Mouse (Mus musculus): ENCODE data around the gene Hdgfl3. TPM values are rescaled to one million over a fixed set of nuclear protein-coding genes. Genes with fewer than 3 reads are reported as not detected.

Hdgfl3 gene
- polyA plus RNA-seq, 1 experiment from 2014 or later, result 0.39 TPM

DNA sequence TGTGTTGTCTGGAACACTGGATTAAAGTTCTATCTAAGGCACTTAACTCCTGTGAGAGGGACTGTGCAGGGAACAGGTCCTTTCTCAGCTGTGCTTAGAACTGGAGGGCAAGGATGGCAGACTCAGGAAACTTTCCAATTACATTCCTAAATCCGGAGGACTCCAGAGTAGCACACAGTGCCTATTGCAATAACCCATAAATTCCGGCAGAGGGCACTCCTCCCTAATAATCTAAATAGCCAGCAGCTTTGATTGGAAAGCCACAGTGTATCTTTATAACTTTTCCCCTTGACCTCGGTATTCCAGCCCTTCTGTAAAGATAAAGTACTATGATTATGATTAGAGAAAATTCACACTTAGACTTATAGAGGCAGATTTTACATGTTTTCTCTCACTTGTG lies 25.4 kb upstream of the Hdgfl3 start:
- Histone ChIP-seq H3K4me2 (ENCODE audit: low read depth, low read length) (no peak overlapping the region), H3K36me3 (ENCODE audit: control insufficient read depth, insufficient read depth) (no peaks in the 10 kb centered on the region), H3K4me3 (ENCODE audit: low read depth, low read length) (no peak overlapping the region), H3K4me1 (ENCODE audit: control insufficient read depth, low read depth, low read length) (no peaks in the 10 kb centered on the region), H3K27me3 (ENCODE audit: control insufficient read depth, insufficient read depth, low read depth, low read length) (no peaks in the 10 kb centered on the region; the same call in 1 of the 2 replicates), H3K9me3 (replicated peaks; ENCODE audit: control insufficient read depth, low read length) (no peaks in the 10 kb centered on the region), H3K27ac (ENCODE audit: low read length) (no peak overlapping the region), H3K9ac (ENCODE audit: low read depth, low read length) (no peak overlapping the region)
- no peak for ATAC-seq (ENCODE audit: low read depth)
- WGBS (ENCODE audit: insufficient replicate concordance), result 5% methylated on average over 3 of the region's 3 CpGs

DNA sequence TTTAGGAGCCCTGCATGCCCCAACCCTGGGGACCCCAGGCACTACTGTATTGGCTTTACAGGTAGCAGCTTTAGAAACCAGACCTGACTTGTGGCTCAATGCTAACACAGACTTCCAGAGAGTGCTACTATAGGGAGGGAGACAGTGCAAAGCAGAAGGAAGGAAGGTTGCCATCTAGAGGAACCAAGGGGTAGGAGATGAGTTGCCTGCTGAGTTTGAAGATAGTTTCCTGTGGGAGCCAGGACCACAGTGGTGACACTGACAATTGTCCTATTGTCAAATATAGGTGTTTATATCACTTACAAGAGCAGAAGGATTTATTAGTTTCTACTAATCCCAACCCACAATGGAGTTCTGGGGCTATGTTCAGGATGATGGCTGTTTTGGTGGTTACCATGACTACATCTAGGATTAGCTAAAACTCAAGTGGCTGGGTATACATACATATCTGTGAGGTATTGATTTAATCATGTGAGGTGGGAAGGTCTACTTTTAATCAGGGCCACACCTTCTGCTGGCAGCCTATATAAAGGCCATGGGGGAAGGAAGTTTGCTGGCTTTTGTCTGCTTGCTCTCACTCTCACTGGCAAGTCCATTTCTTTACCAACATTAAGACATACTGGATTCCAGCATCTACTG lies 20.1 kb upstream of the Hdgfl3 start:
- Histone ChIP-seq H3K36me3 (ENCODE audit: control insufficient read depth, insufficient read depth) (no peaks in the 10 kb centered on the region), H3K27ac (ENCODE audit: low read length) (no peak overlapping the region), H3K9ac (ENCODE audit: low read depth, low read length) (no peak overlapping the region), H3K9me3 (replicated peaks; ENCODE audit: control insufficient read depth, low read length) (no peaks in the 10 kb centered on the region), H3K4me2 (ENCODE audit: low read depth, low read length) (no peak overlapping the region), H3K4me1 (ENCODE audit: control insufficient read depth, low read depth, low read length) (no peaks in the 10 kb centered on the region), H3K4me3 (ENCODE audit: low read depth, low read length) (no peak overlapping the region), H3K27me3 (ENCODE audit: control insufficient read depth, insufficient read depth, low read depth, low read length) (peaks cover 4% of the 10 kb centered on the region)
- no peak for ATAC-seq (ENCODE audit: low read depth)

DNA sequence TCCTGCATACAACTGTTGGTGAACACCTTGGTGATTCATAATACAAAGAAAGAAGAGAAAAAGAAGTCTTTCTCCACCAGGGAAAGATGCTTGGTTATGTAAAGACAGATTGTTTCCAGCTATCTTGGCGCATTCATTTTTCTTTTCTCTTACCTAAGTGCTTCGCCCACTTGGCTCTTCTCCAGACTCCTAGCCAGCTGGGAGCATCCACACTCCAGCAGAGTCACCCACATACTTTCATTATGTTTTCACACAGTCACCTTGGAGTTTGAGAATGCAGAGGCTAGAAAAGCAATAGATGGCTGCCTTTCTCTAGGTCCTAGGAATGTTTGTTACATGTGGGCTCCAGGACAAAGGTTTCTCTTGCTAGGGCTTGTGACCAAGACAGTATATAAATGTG lies 16.2 kb upstream of the Hdgfl3 start:
- ATAC-seq (ENCODE audit: low read depth), result no peak
- Histone ChIP-seq H3K9me3 (replicated peaks; ENCODE audit: control insufficient read depth, low read length) (no peaks in the 10 kb centered on the region), H3K4me2 (ENCODE audit: low read depth, low read length) (no peak overlapping the region), H3K9ac (ENCODE audit: low read depth, low read length) (no peak overlapping the region), H3K4me1 (ENCODE audit: control insufficient read depth, low read depth, low read length) (no peaks in the 10 kb centered on the region), H3K36me3 (ENCODE audit: control insufficient read depth, insufficient read depth) (no peaks in the 10 kb centered on the region), H3K27me3 (ENCODE audit: control insufficient read depth, insufficient read depth, low read depth, low read length) (peaks cover 4% of the 10 kb centered on the region; the same call in 1 of the 2 replicates), H3K4me3 (ENCODE audit: low read depth, low read length) (no peak overlapping the region), H3K27ac (ENCODE audit: low read length) (no peak overlapping the region)
- WGBS (ENCODE audit: insufficient replicate concordance), result 67% methylated on average over 2 of the region's 2 CpGs

DNA sequence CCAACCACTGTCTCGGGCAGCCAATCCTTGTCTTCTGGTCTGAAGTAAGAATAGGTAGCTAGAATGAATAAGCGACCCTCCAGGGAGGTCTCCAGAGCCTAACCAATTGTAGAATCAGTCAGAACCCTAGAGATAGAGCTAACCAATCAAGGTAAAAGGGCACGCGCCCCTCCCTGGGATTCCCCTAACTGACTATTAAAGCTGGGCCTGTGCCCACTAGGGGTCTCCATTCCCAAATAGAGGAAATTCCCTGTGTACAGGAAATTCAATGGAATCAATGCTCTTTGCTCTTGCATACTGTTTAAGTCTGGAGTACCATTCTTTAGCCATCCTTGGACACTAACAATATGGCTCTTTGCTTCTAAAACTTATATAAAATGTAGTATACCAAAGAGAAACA lies 11.1 kb upstream of the Hdgfl3 start:
- ATAC-seq (ENCODE audit: low read depth), result no peak
- Histone ChIP-seq H3K4me3 (ENCODE audit: low read depth, low read length) (no peak overlapping the region), H3K9ac (ENCODE audit: low read depth, low read length) (no peak overlapping the region), H3K4me2 (ENCODE audit: low read depth, low read length) (no peak overlapping the region), H3K27ac (ENCODE audit: low read length) (no peak overlapping the region), H3K9me3 (replicated peaks; ENCODE audit: control insufficient read depth, low read length) (no peaks in the 10 kb centered on the region), H3K27me3 (ENCODE audit: control insufficient read depth, insufficient read depth, low read depth, low read length) (0 out of 2 replicates have a peak, but pooled peaks cover under 1% of the 10 kb centered on the region), H3K4me1 (ENCODE audit: control insufficient read depth, low read depth, low read length) (no peaks in the 10 kb centered on the region), H3K36me3 (ENCODE audit: control insufficient read depth, insufficient read depth) (no peaks in the 10 kb centered on the region)
- 25% methylated on average over 4 of the region's 4 CpGs for WGBS (ENCODE audit: insufficient replicate concordance)

DNA sequence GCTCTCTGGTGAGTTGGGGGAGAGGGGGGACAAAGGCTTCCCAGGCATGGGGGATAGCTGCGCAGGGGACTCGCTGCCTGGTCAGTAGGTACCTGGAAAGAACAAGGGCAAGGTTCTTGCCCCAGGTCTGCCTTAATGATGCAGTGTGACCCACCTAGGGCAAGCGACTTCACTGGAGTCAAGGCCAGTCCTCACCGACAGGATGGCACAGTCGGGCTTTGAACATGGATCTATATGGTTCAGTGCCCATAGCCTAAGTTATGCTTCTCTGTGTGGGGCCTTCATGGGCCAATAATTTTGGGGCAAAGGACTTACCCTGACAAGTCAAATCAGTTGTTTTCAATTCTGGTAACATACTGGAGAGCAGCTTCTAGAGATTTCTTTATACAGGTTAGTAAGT lies 533 bp upstream of the Hdgfl3 start:
- 15% methylated on average over 5 of the region's 5 CpGs for WGBS (ENCODE audit: insufficient replicate concordance)
- Histone ChIP-seq H3K4me3 (ENCODE audit: low read depth, low read length) (peak overlapping the region; percentile 50; the same call in 1 of the 2 replicates), H3K9ac (ENCODE audit: low read depth, low read length) (no peak overlapping the region), H3K27ac (ENCODE audit: low read length) (no peak overlapping the region), H3K36me3 (ENCODE audit: control insufficient read depth, insufficient read depth) (no peaks in the 10 kb centered on the region), H3K9me3 (replicated peaks; ENCODE audit: control insufficient read depth, low read length) (no peaks in the 10 kb centered on the region), H3K4me1 (ENCODE audit: control insufficient read depth, low read depth, low read length) (no peaks in the 10 kb centered on the region; the same call in 1 of the 2 replicates), H3K4me2 (ENCODE audit: low read depth, low read length) (0 out of 2 replicates have a peak overlapping the region, but pooled peaks have one; percentile 58), H3K27me3 (ENCODE audit: control insufficient read depth, insufficient read depth, low read depth, low read length) (peaks cover 61% of the 10 kb centered on the region)
- ATAC-seq (ENCODE audit: low read depth), result no peak

DNA sequence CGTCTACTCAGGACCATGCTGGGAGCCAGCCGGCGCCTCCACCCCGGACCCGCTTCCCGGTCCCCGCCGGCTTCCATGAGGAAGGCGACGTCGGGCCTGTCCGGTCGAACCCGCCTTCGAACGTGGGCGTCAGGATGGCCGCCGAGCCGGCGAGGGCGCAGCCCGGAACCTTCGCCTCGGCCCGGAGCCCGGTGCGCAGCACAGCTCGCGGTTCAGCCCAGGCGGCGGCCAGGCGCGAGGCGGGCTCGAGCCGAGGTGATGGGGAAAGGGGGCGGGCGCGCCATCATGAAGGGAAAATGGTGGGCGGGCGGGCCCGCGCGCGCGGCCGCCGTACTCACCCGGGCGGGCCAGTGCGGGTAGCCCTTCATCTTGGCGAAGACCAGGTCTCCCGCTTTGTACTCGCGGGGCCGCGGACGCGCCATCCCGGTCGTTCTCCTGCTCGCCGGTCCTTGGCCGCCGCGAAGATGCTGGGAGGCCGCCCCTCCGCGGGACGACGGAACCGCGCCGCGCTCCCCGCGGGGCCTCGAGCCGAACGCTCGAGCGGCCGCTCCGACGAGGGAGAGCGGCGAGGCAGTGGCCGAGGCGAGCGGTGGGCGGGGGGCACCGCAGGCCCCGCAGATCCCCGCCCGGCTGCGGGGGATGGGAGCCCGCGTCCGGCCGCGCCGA lies 539 bp downstream of the Hdgfl3 start:
- WGBS (ENCODE audit: insufficient replicate concordance), result under 1% methylated on average over 89 of the region's 103 CpGs
- Histone ChIP-seq H3K4me1 (ENCODE audit: control insufficient read depth, low read depth, low read length) (no peaks in the 10 kb centered on the region; the same call in 1 of the 2 replicates), H3K27ac (ENCODE audit: low read length) (no peak overlapping the region), H3K9ac (ENCODE audit: low read depth, low read length) (no peak overlapping the region), H3K4me3 (ENCODE audit: low read depth, low read length) (peak overlapping the region; percentile 50), H3K9me3 (replicated peaks; ENCODE audit: control insufficient read depth, low read length) (no peaks in the 10 kb centered on the region), H3K4me2 (ENCODE audit: low read depth, low read length) (peak overlapping the region; percentile 58), H3K27me3 (ENCODE audit: control insufficient read depth, insufficient read depth, low read depth, low read length) (peaks cover 61% of the 10 kb centered on the region), H3K36me3 (ENCODE audit: control insufficient read depth, insufficient read depth) (no peaks in the 10 kb centered on the region)
- ATAC-seq (ENCODE audit: low read depth), result no peak

DNA sequence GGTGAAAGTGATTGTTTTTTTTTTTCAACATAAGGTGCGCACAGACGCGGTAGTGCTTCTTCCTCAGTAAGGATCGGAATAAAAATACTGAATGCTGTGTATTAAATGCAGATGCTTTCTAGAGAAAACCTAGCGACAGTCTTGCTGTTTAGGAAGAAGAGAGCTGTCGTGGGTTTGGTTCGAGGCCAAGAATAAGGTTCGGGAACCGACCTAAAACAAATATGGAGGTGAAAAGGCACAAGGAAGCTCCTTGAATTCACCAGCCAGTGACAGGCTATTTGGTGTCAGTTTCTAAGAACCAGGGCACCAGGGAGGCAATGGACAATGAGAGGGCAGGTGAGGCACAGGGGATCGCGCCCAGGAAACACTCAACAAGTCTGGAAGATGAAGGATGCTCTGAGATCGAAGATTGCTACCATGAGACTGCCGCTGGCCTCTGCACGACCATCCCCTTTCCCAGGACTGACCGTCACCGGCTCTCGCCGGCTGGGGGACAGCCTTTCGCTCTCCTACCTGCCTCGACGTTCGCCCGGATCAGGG lies 1.1 kb downstream of the Hdgfl3 start:
- Histone ChIP-seq H3K27ac (ENCODE audit: low read length) (no peak overlapping the region), H3K36me3 (ENCODE audit: control insufficient read depth, insufficient read depth) (no peaks in the 10 kb centered on the region), H3K9me3 (replicated peaks; ENCODE audit: control insufficient read depth, low read length) (no peaks in the 10 kb centered on the region), H3K4me3 (ENCODE audit: low read depth, low read length) (peak overlapping the region; percentile 50), H3K27me3 (ENCODE audit: control insufficient read depth, insufficient read depth, low read depth, low read length) (peaks cover 61% of the 10 kb centered on the region), H3K4me1 (ENCODE audit: control insufficient read depth, low read depth, low read length) (no peaks in the 10 kb centered on the region; the same call in 1 of the 2 replicates), H3K4me2 (ENCODE audit: low read depth, low read length) (peak overlapping the region; percentile 58), H3K9ac (ENCODE audit: low read depth, low read length) (no peak overlapping the region)
- ATAC-seq (ENCODE audit: low read depth), result no peak
- WGBS (ENCODE audit: insufficient replicate concordance), result 11% methylated on average over 23 of the region's 23 CpGs

DNA sequence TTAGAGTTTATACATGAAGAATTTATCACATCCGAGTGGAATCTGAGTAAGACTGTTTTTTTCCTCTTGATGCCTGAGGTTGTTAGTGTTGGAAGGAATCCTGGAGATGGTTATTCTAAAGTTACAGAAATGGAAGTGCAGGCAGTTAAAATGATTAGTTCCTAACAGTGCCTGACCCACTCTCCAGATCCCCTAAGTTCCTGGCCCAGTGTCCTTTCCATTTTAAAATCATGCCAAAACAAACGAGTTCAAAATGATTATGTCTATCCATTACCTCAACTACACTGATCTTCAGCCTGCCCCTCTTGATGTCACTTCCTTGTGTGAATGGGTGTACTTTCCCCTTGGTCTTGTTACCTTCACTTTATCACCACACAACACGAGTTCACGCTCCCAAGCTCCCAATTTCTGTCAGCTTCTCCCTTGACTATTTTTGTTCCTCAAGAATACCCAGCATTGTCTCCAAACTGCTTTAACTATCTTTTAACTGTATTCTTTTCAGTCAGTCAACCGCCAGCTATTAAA lies 1.7 kb downstream of the Hdgfl3 start:
- H3K9ac ChIP-seq (ENCODE audit: low read depth, low read length), result no peak overlapping the region
- no peak overlapping the region for H3K4me3 ChIP-seq (ENCODE audit: low read depth, low read length)
- no peaks in the 10 kb centered on the region for H3K36me3 ChIP-seq (ENCODE audit: control insufficient read depth, insufficient read depth)
- H3K9me3 ChIP-seq (replicated peaks; ENCODE audit: control insufficient read depth, low read length), result no peaks in the 10 kb centered on the region
- 44% methylated on average over 5 of the region's 5 CpGs for WGBS (ENCODE audit: insufficient replicate concordance)
- H3K4me2 ChIP-seq (ENCODE audit: low read depth, low read length), result peak overlapping the region; percentile 58; the same call in 1 of the 2 replicates
- peaks cover 56% of the 10 kb centered on the region for H3K27me3 ChIP-seq (ENCODE audit: control insufficient read depth, insufficient read depth, low read depth, low read length)
- no peak for ATAC-seq (ENCODE audit: low read depth)
- no peak overlapping the region for H3K27ac ChIP-seq (ENCODE audit: low read length)
- H3K4me1 ChIP-seq (ENCODE audit: control insufficient read depth, low read depth, low read length), result no peaks in the 10 kb centered on the region; the same call in 1 of the 2 replicates

DNA sequence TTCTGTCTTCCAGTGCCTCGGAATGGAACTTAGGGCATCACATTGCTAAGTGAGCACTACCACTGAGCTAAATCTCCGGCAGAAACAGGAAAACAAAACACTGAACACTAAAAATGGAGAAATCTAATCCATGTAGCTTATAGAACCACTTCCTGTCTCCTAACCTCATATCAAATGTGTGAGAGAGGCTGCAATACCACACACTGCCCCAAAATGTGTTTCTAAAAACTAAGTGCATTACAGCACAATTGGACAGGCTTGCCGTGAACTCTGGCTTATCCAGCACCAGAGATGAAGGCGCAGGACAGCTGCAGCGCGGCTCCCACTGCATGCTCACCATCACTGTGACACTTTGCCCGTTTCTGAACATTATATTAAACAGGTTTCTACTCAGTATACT lies 5.3 kb downstream of the Hdgfl3 start:
- Histone ChIP-seq H3K27me3 (ENCODE audit: control insufficient read depth, insufficient read depth, low read depth, low read length) (peaks cover 27% of the 10 kb centered on the region), H3K27ac (ENCODE audit: low read length) (no peak overlapping the region), H3K4me2 (ENCODE audit: low read depth, low read length) (no peak overlapping the region), H3K4me3 (ENCODE audit: low read depth, low read length) (no peak overlapping the region), H3K9ac (ENCODE audit: low read depth, low read length) (no peak overlapping the region), H3K4me1 (ENCODE audit: control insufficient read depth, low read depth, low read length) (no peaks in the 10 kb centered on the region; the same call in 1 of the 2 replicates), H3K9me3 (replicated peaks; ENCODE audit: control insufficient read depth, low read length) (no peaks in the 10 kb centered on the region), H3K36me3 (ENCODE audit: control insufficient read depth, insufficient read depth) (no peaks in the 10 kb centered on the region)
- WGBS (ENCODE audit: insufficient replicate concordance), result 72% methylated on average over 7 of the region's 7 CpGs
- no peak for ATAC-seq (ENCODE audit: low read depth)

Measured in liver, embryonic 16.5 days (tissue).